Mouse (Mus musculus): ENCODE data around the gene Gm7137. TPM values are rescaled to one million over a fixed set of nuclear protein-coding genes. Genes with fewer than 3 reads are reported as not detected.
"Not testable (repeated sequence)": the region's sequence is repeated elsewhere in the genome, so short reads cannot be mapped to it uniquely, and the experiment has no call there.

Gene Gm7137
- total RNA-seq (2017): not detected in 3 replicates

DNA sequence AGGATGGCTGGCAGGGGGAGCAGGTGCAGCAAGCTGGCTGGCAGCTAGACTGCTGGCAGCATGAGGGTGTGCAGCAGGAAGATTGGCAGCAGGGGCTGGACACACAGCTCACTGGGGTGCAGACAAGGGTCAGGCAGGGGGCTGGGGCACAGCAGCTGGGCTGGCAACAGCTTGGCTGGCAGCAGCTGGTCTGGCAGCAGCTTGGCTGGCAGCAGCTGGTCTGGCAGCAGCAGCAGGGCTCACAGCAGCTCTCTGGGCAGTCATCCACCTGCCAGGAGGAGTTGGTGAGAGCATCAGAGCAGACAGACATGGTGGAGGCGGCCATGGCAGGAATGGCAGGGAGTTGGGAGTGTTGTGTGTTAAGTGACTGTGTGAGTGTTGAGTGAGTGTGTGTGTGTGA, at the start of gene Gm7137:
Gene Gm7137, minus strand, starts transcription at position 325 of the 400 bp plus-strand sequence.
- ATAC-seq (replicated peaks; ENCODE audit: insufficient number of reproducible peaks, low FRiP score, low TSS enrichment, poor library complexity, severe bottlenecking): not testable (repeated sequence)

DNA sequence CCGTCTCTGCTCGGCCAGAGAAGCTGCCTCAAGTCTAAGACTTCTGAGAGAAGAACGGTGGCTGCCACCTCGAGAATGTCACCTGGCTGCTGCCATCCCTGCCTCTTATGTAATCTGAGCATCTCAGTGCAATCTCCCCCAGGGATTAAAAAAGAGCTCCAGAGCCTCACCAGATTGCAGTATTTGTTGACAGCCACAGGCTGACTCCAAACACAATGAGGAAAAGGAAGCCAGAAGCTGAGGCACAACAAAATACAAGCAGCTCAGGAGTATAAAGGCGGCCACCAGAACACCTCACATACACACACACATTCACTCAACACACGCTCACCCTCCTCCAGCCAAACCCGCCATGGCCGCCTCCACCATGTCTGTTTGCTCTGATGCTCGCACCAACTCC, 47.6 kb upstream of the Gm7137 start, which contains the start of gene Krtap10-10:
Gene Krtap10-10, plus strand, starts transcription at position 301 of the 400 bp plus-strand sequence.
- no peak for ATAC-seq (replicated peaks; ENCODE audit: insufficient number of reproducible peaks, low FRiP score, low TSS enrichment, poor library complexity, severe bottlenecking)

DNA sequence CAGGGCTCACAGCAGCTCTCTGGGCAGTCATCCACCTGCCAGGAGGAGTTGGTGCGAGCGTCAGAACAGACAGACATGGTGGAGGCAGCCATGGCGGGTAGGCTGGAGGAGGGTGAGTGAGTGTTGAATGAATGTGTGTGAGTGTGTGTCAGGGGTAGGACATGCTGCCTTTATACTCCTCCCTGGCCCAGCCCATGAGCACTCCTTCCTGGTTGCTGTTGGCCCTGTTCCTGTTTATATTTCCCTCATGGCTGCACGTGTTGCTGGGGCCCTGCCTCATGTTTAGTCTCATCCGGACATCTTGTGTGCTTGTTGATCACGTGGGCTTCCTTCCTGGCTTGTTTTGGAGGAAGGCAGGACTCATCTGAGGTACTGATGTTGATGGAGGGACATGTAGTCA, 39.0 kb upstream of the Gm7137 start, which contains the start of gene Krtap10-4:
Gene Krtap10-4, minus strand, starts transcription at position 145 of the 400 bp plus-strand sequence.
- no peak for ATAC-seq (replicated peaks; ENCODE audit: insufficient number of reproducible peaks, low FRiP score, low TSS enrichment, poor library complexity, severe bottlenecking)

DNA sequence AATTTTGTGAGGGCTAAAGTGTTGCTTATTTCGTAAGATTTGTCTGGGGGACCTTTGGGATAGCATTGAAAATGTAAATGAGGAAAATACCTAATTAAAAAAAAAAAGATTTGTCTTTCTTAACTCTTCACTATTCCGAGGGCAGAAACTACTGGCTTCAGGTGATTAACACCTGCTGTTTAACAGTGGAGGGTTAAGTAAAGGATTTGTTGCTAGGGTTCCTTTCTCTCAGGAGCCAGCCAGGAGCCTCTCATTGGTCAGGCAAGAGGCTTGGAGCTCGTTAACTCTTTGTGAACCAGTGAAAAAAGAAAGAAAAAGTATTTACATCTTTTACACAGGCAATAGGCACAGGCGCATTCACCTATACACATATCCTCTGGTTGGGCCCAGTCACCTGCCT, 31.2 kb upstream of the Gm7137 start:
- ATAC-seq (replicated peaks; ENCODE audit: insufficient number of reproducible peaks, low FRiP score, low TSS enrichment, poor library complexity, severe bottlenecking): no peak

- ATAC-seq (replicated peaks; ENCODE audit: insufficient number of reproducible peaks, low FRiP score, low TSS enrichment, poor library complexity, severe bottlenecking): 0 out of 2 replicates have a peak, but pooled peaks have one; percentile 22
These were observed 30.5 kb upstream of the Gm7137 start for GRCm38 (mm10) chr10:77818523-77818922.

DNA sequence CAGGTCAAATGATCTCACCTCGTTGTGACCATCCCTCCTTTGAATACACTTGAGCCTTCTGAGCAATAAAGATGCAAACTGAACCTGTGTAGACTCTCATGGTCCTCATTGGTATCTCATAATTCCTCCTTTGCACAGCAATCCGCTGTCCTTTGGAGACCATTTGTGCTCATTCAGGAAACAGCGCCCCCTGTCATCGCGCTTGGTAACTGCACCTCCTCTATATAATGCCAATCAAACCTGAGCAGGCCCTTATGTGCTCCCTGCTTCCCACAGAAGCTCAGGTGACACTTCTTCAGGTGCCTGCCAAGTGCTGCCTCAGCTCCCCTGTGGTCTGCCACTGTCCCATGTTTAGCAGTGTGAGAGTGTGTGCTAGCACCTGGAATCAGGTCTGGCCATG, 27.5 kb upstream of the Gm7137 start:
- no peak for ATAC-seq (replicated peaks; ENCODE audit: insufficient number of reproducible peaks, low FRiP score, low TSS enrichment, poor library complexity, severe bottlenecking)

DNA sequence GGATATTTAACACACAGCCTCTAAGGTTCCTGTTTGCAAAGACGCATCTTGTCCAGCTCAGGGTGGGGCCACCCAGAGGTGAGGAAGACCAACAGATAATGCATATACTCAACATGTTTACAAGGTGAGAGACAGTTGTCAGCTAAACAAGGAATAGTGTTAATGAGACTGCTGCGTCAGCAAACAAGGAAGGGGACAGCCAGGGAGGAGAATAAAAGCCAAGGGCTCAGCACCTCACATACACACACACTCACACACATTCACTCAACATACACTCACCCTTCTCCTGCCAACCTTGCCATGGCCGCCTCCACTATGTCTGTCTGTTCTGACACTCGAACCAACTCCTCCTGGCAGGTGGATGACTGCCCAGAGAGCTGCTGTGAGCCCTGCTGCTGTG, 26.4 kb upstream of the Gm7137 start, which contains the start of gene Gm2696:
Gene Gm2696, plus strand, starts transcription at position 301 of the 400 bp plus-strand sequence.
- ATAC-seq (replicated peaks; ENCODE audit: insufficient number of reproducible peaks, low FRiP score, low TSS enrichment, poor library complexity, severe bottlenecking): no peak

- no peak for ATAC-seq (replicated peaks; ENCODE audit: insufficient number of reproducible peaks, low FRiP score, low TSS enrichment, poor library complexity, severe bottlenecking)
These were observed 23.7 kb upstream of the Gm7137 start, which contains the start of gene Gm9507 for GRCm38 (mm10) chr10:77811743-77812142. Gene Gm9507, minus strand, starts transcription at chr10:77811843.

DNA sequence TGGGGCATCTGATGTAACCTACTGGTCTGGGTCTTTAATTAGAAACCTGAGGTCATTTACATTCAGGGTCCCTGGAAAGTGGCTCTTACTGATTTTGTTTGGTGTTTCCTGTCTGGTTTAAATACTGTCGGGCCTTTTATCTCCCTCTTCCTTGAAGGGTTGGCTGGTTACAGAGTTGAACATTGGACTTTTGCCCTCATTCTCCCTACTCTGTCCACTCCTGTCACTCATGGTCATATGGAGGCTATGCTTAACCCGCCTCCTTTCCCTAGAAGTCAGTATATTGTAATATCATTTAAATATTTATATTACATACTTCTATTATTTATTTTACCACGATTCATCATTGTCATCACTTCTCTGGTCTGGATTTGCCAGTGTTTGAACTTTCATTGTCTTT, 16.1 kb upstream of the Gm7137 start:
- ATAC-seq (replicated peaks; ENCODE audit: insufficient number of reproducible peaks, low FRiP score, low TSS enrichment, poor library complexity, severe bottlenecking): no peak

- ATAC-seq (replicated peaks; ENCODE audit: insufficient number of reproducible peaks, low FRiP score, low TSS enrichment, poor library complexity, severe bottlenecking): no peak
These were observed 11.0 kb upstream of the Gm7137 start, which contains the start of gene Gm19668 for GRCm38 (mm10) chr10:77798921-77799508. Gene Gm19668, minus strand, starts transcription at chr10:77799133.

- not testable (repeated sequence) for ATAC-seq (replicated peaks; ENCODE audit: insufficient number of reproducible peaks, low FRiP score, low TSS enrichment, poor library complexity, severe bottlenecking)
These were observed 10.3 kb upstream of the Gm7137 start for GRCm38 (mm10) chr10:77798164-77798920.

DNA sequence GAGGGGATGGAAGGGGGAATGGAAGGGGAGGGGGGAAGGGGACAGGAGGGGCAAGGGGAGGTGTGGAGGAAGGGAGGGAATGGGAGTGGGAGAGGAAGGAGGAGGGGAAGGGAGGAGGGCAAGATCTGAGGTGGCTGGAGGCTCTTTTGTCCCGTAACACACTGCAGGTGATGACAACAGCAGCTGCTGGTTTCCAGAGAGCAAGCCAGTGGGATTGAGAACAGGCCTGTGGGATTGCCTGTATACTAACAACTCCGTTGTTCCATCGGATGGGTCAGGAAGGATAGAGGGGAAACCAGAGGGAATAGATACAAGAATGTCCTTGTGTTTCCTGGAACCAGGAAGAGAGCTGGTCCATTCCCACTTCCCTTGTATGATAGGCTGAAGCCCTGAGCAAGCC, 9.7 kb upstream of the Gm7137 start:
- no peak for ATAC-seq (replicated peaks; ENCODE audit: insufficient number of reproducible peaks, low FRiP score, low TSS enrichment, poor library complexity, severe bottlenecking)

GRCm38 (mm10) chr10:77794976-77795375, 7.0 kb upstream of the Gm7137 start, which contains the start of gene Gm9639:
Gene Gm9639, minus strand, starts transcription at chr10:77795076.
- ATAC-seq (replicated peaks; ENCODE audit: insufficient number of reproducible peaks, low FRiP score, low TSS enrichment, poor library complexity, severe bottlenecking): no peak

- ATAC-seq (replicated peaks; ENCODE audit: insufficient number of reproducible peaks, low FRiP score, low TSS enrichment, poor library complexity, severe bottlenecking): no peak
These were observed 621 bp upstream of the Gm7137 start for GRCm38 (mm10) chr10:77788621-77789020.

- ATAC-seq (replicated peaks; ENCODE audit: insufficient number of reproducible peaks, low FRiP score, low TSS enrichment, poor library complexity, severe bottlenecking): not testable (repeated sequence)
These were observed 4.6 kb downstream of the Gm7137 start for GRCm38 (mm10) chr10:77783396-77783795.

DNA sequence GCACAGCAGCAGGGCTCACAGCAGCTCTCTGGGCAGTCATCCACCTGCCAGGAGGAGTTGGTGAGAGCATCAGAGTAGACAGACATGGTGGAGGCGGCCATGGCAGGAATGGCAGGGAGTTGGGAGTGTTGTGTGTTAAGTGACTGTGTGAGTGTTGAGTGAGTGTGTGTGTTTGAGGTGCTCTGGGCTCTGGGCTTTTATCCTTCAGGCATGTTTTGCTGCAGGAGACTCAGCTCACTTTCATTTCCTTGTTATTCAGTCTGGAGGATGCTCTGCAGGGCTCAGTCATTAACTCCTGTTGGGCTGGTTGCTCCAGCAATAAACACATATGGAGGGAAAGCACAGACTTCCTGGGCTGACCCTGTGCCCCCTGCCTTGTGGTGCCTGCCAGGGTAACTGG, 5.6 kb downstream of the Gm7137 start, which contains the start of gene Gm3250:
Gene Gm3250, minus strand, starts transcription at position 101 of the 400 bp plus-strand sequence.
- ATAC-seq (replicated peaks; ENCODE audit: insufficient number of reproducible peaks, low FRiP score, low TSS enrichment, poor library complexity, severe bottlenecking): not testable (repeated sequence)

DNA sequence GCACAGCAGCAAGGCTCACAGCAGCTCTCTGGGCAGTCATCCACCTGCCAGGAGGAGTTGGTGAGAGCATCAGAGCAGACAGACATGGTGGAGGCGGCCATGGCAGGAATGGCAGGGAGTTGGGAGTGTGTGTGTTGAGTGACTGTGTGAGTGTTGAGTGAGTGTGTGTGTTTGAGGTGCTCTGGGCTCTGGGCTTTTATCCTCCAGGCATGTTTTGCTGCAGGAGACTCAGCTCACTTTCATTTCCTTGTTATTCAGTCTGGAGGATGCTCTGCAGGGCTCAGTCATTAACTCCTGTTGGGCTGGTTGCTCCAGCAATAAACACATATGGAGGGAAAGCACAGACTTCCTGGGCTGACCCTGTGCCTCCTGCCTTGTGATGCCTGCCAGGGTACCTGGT, 11.2 kb downstream of the Gm7137 start, which contains the start of gene Gm7138:
Gene Gm7138, minus strand, starts transcription at position 101 of the 400 bp plus-strand sequence.
- not testable (repeated sequence) for ATAC-seq (replicated peaks; ENCODE audit: insufficient number of reproducible peaks, low FRiP score, low TSS enrichment, poor library complexity, severe bottlenecking)

DNA sequence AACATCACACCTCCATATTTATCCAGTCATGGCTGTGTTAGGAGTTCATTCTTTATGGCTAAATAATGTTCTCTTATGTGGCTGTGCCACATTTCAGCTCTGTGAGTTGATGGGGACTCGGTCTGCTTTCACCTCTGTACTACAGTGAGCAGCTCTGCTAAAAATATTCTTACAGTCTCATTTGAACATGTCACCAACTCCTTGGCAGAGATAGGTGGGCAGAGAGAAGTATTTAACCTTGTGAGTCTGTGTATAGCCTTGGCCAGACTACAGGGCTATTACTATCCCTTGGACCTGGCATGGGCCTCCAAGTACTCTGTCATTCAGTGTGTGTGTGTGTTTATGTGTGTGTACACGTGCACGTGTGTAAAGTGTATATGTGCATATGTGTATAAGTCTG, 15.9 kb downstream of the Gm7137 start:
- ATAC-seq (replicated peaks; ENCODE audit: insufficient number of reproducible peaks, low FRiP score, low TSS enrichment, poor library complexity, severe bottlenecking): not testable (repeated sequence)

DNA sequence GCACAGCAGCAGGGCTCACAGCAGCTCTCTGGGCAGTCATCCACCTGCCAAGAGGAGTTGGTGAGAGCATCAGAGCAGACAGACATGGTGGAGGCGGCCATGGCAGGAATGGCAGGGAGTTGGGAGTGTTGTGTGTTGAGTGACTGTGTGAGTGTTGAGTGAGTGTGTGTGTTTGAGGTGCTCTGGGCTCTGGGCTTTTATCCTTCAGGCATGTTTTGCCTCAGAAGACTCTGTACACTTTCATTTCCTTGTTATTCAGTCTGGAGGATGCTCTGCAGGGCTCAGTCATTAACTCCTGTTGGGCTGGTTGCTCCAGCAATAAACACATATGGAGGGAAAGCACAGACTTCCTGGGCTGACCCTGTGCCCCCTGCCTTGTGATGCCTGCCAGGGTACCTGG, 16.8 kb downstream of the Gm7137 start, which contains the start of gene Gm3238:
Gene Gm3238, minus strand, starts transcription at position 101 of the 400 bp plus-strand sequence.
- ATAC-seq (replicated peaks; ENCODE audit: insufficient number of reproducible peaks, low FRiP score, low TSS enrichment, poor library complexity, severe bottlenecking): not testable (repeated sequence)
